Mouse (Mus musculus) intestine, embryonic 15.5 days (tissue): ENCODE measurements around the gene Cfap97d2. TPM values are rescaled to one million over a fixed set of nuclear protein-coding genes. Genes with fewer than 3 reads are reported as not detected.
"Not testable (repeated sequence)": the region's sequence is repeated elsewhere in the genome, so short reads cannot be mapped to it uniquely, and the experiment has no call there.

Experiments used
- ATAC-seq: fragments of 200-750 bp; cut with Nextera tagmentation; 2 replicates; pipeline ENCODE4 v1.8.0; 2017; ENCODE audit warnings: moderate TSS enrichment, moderate library complexity
- H3K27ac ChIP-seq: fragments of 300-500 bp; sonication (generic); 2 replicates; pipeline ENCODE4 v1.5.1; 2015; ENCODE audit warnings: mild to moderate bottlenecking, inconsistent platforms
- H3K27me3 ChIP-seq: fragments of 300-500 bp; sonication (generic); replicated peaks from 2 replicates; pipeline ENCODE4 v1.6.1; 2015; ENCODE audit warnings: inconsistent platforms
- H3K36me3 ChIP-seq: fragments of 300-500 bp; sonication (generic); 2 replicates; pipeline ENCODE4 v1.6.1; 2015; ENCODE audit warnings: inconsistent platforms
- H3K4me1 ChIP-seq: fragments of 300-500 bp; sonication (generic); replicated peaks from 2 replicates; pipeline ENCODE4 v1.6.1; 2015; ENCODE audit warnings: inconsistent platforms
- H3K4me2 ChIP-seq: fragments of 300-500 bp; sonication (generic); replicated peaks from 2 replicates; pipeline ENCODE4 v1.6.1; 2015; ENCODE audit warnings: mild to moderate bottlenecking, inconsistent platforms
- H3K4me3 ChIP-seq: fragments of 300-500 bp; sonication (generic); replicated peaks from 2 replicates; pipeline ENCODE4 v1.5.1; 2015; ENCODE audit warnings: inconsistent platforms
- H3K9ac ChIP-seq: fragments of 300-500 bp; sonication (generic); 2 replicates; pipeline ENCODE4 v1.6.1; 2015; ENCODE audit warnings: inconsistent platforms
- H3K9me3 ChIP-seq: fragments of 300-500 bp; sonication (generic); 2 replicates; pipeline ENCODE4 v1.6.1; 2016; ENCODE audit warnings: inconsistent platforms
- WGBS: fragments of 180-500 bp; shearing (Covaris S2); methylation state at CpG from one replicate; pipeline ENCODE4 v1.1.7; 2015; 5-methylcytosine and 5-hydroxymethylcytosine counted together
- polyA plus RNA-seq: library from polyadenylated mRNA; unstranded; fragments of >200 nt; fragmentation: Nextera tagmentation; extraction: Ambion mirVana; gene quantifications from 2 replicates; pipeline ENCODE4 v1.2.1, GENCODE M21; 2015

Gene Cfap97d2
- polyA plus RNA-seq, 1 experiment from 2014 or later = 0.10 TPM

DNA sequence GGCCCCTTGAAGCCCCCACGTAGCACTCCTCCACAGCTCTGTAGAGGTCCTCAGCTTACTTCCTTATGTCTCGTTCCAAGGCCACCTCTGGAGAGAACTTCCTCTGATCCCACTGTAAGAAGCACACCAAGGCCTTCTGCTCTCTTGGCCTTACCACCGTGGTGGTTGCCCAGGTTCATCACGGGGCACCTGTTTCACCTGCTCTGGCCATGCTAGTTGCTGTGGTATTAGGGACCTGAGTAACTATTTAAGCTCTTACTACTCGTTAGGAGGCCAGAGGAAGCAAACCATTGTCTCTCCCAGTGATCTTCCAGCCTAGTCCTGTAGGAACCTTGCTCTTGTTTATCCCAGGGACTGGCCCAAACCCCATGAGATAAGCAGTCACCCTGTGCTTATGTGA lies 1.2 kb downstream of the Cfap97d2 start:
- peaks cover 7% of the 10 kb centered on the region for H3K4me1 ChIP-seq
- no peaks in the 10 kb centered on the region for H3K36me3 ChIP-seq
- WGBS = 86% methylated on average over 5 of the region's 5 CpGs
- no peaks in the 10 kb centered on the region for H3K9me3 ChIP-seq
- no peak for ATAC-seq
- no peak overlapping the region for H3K9ac ChIP-seq
- no peaks in the 10 kb centered on the region for H3K27me3 ChIP-seq
- H3K4me3 ChIP-seq = no peak overlapping the region
- H3K27ac ChIP-seq = no peak overlapping the region
- H3K4me2 ChIP-seq = no peak overlapping the region

DNA sequence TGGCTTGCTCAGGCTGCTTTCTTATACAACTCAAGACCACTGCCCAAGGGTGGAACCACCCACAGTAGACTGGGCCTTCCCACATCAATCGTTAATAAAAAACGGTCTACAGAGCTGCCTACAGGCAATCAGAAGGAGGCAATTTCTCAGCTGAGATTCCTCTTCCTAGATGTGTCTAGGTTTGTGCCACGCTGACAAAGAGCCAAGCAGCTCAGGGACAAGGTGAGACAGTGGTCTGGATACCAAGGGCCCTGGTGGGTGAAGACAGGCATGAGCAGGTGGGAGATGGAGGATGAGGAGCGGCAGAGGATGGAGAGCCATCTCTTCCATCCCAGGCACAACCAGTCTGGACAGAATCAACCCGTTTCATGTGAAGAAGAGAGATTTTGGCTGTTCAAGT lies 2.8 kb downstream of the Cfap97d2 start:
- Histone ChIP-seq H3K9ac (no peak overlapping the region), H3K9me3 (no peaks in the 10 kb centered on the region), H3K4me3 (no peak overlapping the region), H3K36me3 (no peaks in the 10 kb centered on the region), H3K4me2 (no peak overlapping the region), H3K27ac (no peak overlapping the region), H3K27me3 (no peaks in the 10 kb centered on the region), H3K4me1 (peaks cover 5% of the 10 kb centered on the region)
- no peak for ATAC-seq
- WGBS = 90% methylated on average over 5 of the region's 5 CpGs

DNA sequence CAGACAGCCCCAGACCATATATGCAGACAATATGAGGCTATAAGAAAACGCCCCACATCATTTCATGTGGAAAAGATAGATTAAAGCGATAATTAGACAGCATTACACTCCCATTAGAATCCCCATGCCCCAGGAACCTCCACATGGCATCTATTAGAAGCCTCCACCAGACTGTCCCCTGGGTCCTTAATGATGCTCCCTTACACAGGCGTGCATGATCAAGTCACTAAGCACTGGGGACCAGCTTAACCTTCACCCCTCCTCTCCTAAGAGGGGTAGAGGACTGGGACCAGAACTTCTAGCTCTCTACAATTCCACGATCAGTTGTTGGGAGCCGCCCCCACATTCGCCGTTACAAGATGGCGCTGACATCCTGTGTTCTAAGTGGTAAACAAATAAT lies 13.3 kb downstream of the Cfap97d2 start:
- Histone ChIP-seq H3K9me3 (no peaks in the 10 kb centered on the region), H3K27ac (no peak overlapping the region), H3K36me3 (no peaks in the 10 kb centered on the region), H3K9ac (no peak overlapping the region), H3K4me1 (no peaks in the 10 kb centered on the region), H3K27me3 (no peaks in the 10 kb centered on the region), H3K4me3 (no peak overlapping the region), H3K4me2 (no peak overlapping the region)
- no peak for ATAC-seq
- WGBS = 91% methylated on average over 8 of the region's 8 CpGs

DNA sequence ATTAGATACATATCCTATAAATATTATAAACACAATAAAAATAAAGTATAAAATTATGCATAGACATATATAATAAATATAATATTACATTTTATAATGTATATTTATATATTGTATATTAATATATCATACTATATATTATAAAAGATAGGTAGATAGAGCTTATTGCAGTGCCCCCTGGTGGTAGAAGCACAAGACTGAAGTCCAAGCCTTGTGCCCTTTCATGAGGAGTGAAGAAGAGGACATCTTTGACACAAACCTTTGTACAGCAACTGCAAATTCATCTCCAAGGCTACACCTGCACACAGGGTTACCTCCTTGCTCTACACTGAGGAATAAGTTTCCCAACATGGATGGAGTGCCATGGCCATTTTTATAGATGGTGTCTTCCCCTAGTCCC lies 20.0 kb downstream of the Cfap97d2 start:
- Histone ChIP-seq H3K36me3 (no peaks in the 10 kb centered on the region), H3K9ac (no peak overlapping the region), H3K27ac (no peak overlapping the region), H3K4me1 (no peaks in the 10 kb centered on the region), H3K27me3 (no peaks in the 10 kb centered on the region), H3K9me3 (no peaks in the 10 kb centered on the region), H3K4me3 (no peak overlapping the region), H3K4me2 (no peak overlapping the region)
- ATAC-seq = no peak

DNA sequence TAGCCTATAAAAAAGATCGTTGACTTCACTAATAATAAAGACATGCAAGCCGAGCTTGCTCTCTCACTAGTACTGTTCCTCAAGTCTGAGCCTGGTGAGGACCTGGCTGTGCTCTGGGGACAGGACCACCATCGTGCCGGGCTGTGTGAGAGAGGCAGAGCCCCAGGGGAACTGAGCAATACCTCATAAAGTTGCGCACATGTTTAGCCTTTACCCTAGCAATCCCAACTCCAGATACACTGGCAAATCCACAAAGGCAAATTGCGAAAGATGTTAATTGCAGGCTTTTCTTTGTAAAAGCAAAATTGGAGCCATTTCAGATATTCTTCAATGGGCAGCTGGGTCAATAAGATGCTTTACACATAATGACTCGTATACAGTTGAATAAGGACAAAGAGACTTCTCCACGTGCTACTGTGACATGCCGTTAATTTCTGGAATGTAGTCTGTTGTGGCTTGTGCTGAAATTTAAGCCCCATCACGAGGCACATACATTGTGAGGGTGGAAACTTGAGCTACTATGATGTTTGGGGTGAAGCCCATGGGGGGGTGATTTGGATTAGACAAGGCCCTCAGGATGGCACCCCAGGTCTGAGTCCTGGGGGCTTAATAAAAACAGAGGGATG lies 21.9 kb downstream of the Cfap97d2 start:
- no peak for ATAC-seq
- no peaks in the 10 kb centered on the region for H3K4me1 ChIP-seq
- WGBS = 69% methylated on average over 10 of the region's 10 CpGs

DNA sequence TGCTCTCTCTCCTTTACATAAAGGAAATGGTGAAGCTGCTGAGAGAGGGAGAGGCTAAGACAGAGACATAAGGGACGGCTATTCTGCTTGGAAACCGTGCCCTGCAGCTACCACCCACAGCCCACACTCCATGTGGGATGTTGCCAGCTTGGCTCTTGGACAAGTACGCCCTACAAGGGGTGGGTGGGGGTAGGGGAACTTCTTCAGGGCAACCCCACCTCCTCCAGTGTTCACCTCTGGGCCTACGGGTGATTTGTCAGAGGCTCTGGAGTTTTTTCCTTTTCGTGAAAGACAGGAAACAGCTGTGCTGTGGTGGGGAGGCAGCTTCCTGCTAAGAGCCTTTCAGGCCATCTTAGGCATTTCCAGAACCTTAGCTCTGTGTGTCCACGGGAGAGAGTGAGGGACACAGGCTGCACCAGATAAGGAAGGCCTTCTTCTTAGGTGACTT lies 34.7 kb downstream of the Cfap97d2 start:
- peak overlapping the region; percentile 38 for H3K27ac ChIP-seq
- WGBS = 24% methylated on average over 6 of the region's 6 CpGs
- H3K36me3 ChIP-seq = no peaks in the 10 kb centered on the region
- ATAC-seq = peak; percentile 66
- no peaks in the 10 kb centered on the region; the same call in 1 of the 2 replicates for H3K4me1 ChIP-seq
- H3K4me2 ChIP-seq = peak overlapping the region; percentile 14; the same call in 1 of the 2 replicates
- H3K9me3 ChIP-seq = no peaks in the 10 kb centered on the region
- no peaks in the 10 kb centered on the region for H3K27me3 ChIP-seq
- H3K9ac ChIP-seq = no peak overlapping the region
- no peak overlapping the region for H3K4me3 ChIP-seq

More for the DNA sequence above, 21.9 kb downstream of the Cfap97d2 start:
- Histone ChIP-seq H3K27me3 (no peaks in the 10 kb centered on the region), H3K9ac (no peak overlapping the region), H3K4me2 (no peak overlapping the region), H3K4me3 (no peak overlapping the region), H3K36me3 (no peaks in the 10 kb centered on the region), H3K9me3 (no peaks in the 10 kb centered on the region), H3K27ac (no peak overlapping the region)

DNA sequence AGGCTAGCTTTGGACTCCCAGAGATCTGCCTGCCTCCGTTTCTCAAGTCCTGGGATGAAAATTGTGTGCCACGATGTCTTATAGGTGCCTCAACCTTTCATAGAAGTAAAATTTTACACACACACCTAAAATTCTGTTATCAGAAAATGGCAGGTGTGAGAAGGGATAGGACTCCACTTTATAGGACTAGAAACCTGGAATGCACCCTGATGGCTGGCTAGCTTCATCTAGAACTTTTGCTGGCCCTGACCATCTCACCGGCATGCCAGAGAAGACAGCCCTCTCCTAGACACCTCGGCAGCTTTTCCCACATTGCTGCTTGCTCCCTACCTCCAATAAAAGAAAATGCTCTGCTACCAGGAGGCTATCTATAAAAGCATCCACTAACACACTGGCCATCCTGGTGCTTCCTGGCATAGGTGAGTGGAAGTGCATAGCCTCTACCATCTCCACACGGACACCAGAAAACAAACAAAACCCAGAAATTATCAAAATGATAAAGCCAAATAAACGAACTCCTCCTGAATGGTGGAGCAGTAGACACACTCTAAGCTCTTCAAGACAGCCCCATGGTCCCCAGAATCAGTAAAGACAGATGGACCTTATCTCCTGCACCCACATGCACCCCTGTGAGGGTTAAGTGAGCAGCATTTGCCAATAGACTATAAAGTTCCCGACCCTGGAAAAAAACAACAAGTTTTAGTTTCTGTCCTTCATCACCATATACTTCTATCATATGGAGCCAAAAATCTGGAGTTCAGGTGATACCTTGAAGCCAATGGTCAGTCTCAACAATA lies 35.3 kb downstream of the Cfap97d2 start:
- H3K4me2 ChIP-seq = no peak overlapping the region
- 76% methylated on average over 7 of the region's 7 CpGs for whole genome bisulfite sequencing
- peak overlapping the region; percentile 38; the same call in 1 of the 2 replicates for H3K27ac ChIP-seq
- no peak for ATAC-seq
- no peaks in the 10 kb centered on the region for H3K27me3 ChIP-seq
- H3K9ac ChIP-seq = no peak overlapping the region
- no peaks in the 10 kb centered on the region; the same call in 1 of the 2 replicates for H3K4me1 ChIP-seq
- no peaks in the 10 kb centered on the region for H3K9me3 ChIP-seq
- H3K4me3 ChIP-seq = no peak overlapping the region
- H3K36me3 ChIP-seq = no peaks in the 10 kb centered on the region

DNA sequence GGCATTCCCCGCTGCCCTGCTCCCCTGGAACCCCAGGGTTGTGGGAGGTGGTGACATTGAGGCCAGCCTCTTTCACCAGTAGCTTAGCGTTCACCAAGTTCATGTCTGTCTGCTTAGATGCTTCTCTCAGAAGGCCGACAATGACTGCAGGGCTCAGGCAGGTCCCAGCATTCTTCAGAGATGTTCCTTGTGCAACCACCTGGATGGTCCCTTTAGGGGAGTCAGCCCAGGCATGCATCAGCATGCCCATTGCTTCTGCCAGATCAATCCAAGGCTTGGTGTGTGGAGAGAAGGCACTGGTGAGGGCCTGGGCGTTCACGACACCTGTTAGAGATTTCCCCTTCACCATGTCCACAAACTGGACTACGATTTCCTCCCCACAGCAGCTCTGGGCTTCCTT lies 40.5 kb downstream of the Cfap97d2 start:
- not testable (repeated sequence) for H3K9ac ChIP-seq

DNA sequence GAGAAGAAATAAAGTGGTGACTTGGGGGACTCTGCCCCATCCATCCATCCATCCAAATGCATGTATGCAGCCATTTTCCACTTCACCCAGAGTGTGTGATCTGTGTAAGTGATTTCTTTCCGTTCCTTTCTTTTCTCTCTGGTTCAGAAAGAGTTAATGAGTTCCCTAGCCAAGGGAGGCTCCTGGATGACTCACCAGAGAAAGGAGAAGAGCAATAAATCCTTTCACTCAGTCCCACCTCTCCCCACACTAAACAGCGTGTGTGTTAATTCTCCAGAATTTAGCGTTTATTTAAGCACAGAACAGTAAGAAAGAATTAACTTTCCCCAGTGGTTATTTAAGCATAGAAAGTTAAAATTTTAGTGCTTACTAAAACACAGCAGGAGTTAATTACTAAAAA lies 41.9 kb downstream of the Cfap97d2 start:
- Histone ChIP-seq H3K4me2 (no peak overlapping the region), H3K4me1 (no peaks in the 10 kb centered on the region), H3K9me3 (no peaks in the 10 kb centered on the region), H3K9ac (no peak overlapping the region), H3K27me3 (0 out of 2 replicates have a peak, but pooled peaks cover 3% of the 10 kb centered on the region), H3K4me3 (no peak overlapping the region), H3K27ac (no peak overlapping the region), H3K36me3 (no peaks in the 10 kb centered on the region)
- ATAC-seq = peak; percentile 82
- WGBS = 6% methylated on average over 3 of the region's 3 CpGs

More for the DNA sequence above, 40.5 kb downstream of the Cfap97d2 start:
- not testable (repeated sequence) for H3K4me2 ChIP-seq, H3K4me1 ChIP-seq, H3K36me3 ChIP-seq, ATAC-seq, H3K9me3 ChIP-seq, H3K27ac ChIP-seq, H3K4me3 ChIP-seq, H3K27me3 ChIP-seq
- 97% methylated on average over 6 of the region's 6 CpGs for WGBS

DNA sequence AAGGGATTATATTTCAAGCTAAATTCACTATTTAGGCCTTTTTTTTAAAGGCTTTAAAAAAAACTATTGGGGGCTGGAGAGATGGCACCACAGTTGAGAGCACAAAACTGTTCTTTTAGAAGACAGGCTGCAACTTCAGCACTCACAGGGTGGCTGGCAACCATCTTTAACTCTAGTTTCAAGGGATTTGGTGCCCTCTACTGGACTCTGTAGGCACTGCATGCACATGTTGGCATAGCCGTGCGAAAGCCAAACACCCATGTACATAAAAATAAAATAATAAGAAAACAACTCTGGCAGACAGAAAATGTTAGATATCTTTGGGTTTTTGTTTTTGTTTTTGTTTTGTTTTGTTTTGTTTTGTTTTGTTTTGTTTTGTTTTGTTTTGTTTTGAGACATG lies 48.0 kb downstream of the Cfap97d2 start:
- WGBS = 33% methylated on average over 2 of the region's 2 CpGs
- ATAC-seq = no peak
- Histone ChIP-seq H3K27ac (no peak overlapping the region), H3K4me2 (no peak overlapping the region), H3K4me1 (peaks cover 2% of the 10 kb centered on the region; the same call in 1 of the 2 replicates), H3K27me3 (0 out of 2 replicates have a peak, but pooled peaks cover 3% of the 10 kb centered on the region), H3K9me3 (no peaks in the 10 kb centered on the region), H3K4me3 (no peak overlapping the region), H3K9ac (no peak overlapping the region), H3K36me3 (no peaks in the 10 kb centered on the region)

DNA sequence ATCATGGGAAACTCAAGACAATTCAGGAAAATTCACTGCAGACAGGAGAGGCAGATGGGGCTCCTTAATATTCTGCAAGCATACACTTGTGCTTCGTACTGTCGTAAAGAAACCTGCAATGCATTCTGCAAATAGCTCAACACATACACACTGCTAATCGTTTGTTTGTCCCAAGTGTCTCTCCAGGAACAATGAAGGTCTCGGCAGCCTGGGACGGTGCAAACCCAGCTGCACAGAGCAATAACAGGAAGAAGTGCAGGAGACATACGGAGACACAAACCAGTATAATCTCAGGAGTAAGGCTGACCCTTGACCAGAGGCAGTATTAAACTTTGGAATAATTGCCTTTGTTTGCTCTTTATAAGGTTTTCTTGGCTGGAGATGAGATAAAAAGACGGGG lies 50.8 kb downstream of the Cfap97d2 start:
- Histone ChIP-seq H3K27me3 (0 out of 2 replicates have a peak, but pooled peaks cover under 1% of the 10 kb centered on the region), H3K4me3 (no peak overlapping the region), H3K9me3 (no peaks in the 10 kb centered on the region), H3K4me1 (peaks cover 6% of the 10 kb centered on the region), H3K9ac (no peak overlapping the region), H3K4me2 (peak overlapping the region; percentile 66; the same call in 1 of the 2 replicates), H3K27ac (peak overlapping the region; percentile 38; the same call in 1 of the 2 replicates), H3K36me3 (peaks cover 3% of the 10 kb centered on the region; the same call in 1 of the 2 replicates)
- 51% methylated on average over 7 of the region's 7 CpGs for WGBS
- peak; percentile 36 for ATAC-seq

DNA sequence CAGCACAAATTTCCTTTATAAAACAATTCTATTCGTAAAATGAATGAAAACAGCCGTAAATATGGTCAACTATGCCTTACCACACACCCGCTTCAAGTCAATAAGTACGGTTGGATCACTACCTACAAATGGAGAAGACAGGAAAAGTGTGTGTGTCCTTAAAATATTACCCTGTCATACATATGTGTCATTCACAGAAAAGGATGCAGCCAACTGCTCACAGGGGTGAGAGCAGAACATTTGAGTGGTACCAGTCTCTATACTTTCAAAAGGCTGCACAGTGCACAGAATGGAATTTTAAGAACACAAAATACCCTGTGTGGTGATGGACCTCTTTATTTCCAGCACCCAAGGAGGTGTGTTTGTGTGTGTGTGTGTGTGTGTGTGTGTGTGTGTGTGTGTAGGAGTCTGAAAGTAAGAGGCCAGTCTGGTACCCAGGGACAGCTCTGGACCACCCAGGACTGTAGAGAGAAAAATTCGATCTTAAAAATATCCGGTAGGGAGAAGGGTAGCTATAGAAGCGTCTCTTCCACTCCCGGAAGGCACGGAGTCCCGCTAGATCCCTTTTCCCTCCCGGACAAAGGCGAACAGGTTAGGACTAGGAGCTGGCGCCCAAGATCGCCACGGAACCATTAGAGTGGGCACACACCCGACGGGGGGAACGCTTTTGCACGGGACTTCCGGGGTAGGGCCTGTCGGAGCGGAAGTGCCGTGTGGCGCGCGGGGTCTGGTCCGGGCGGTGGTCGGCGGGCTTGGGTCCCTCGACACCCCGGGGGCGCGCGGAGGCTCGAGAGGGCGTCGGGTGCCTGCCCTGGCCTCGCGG lies 51.5 kb downstream of the Cfap97d2 start, which contains the start of gene Cdc16:
Gene Cdc16, plus strand, starts transcription at position 695 of the 823 bp plus-strand sequence.
- peaks cover 5% of the 10 kb centered on the region for H3K36me3 ChIP-seq
- H3K27me3 ChIP-seq = no peaks in the 10 kb centered on the region
- peak within 1 kb of the TSS; percentile 89 for H3K27ac ChIP-seq
- 7% methylated on average over 40 of the region's 40 CpGs for WGBS
- H3K4me3 ChIP-seq = peak within 1 kb of the TSS; percentile 98
- peak; percentile 96 for ATAC-seq
- peaks cover 6% of the 10 kb centered on the region for H3K4me1 ChIP-seq
- H3K9me3 ChIP-seq = no peaks in the 10 kb centered on the region
- peak within 1 kb of the TSS; percentile 73 for H3K4me2 ChIP-seq
- peak within 1 kb of the TSS; percentile 92 for H3K9ac ChIP-seq
